Mouse (Mus musculus) MEL (cell line): ENCODE results near the gene Abcb11. TPM values are rescaled to one million over a fixed set of nuclear protein-coding genes. Genes with fewer than 3 reads are reported as not detected.

Source experiments
- DNase-seq: peaks from one replicate; pipeline ENCODE4 v3.0.0; 2011; ENCODE audit warnings: low read depth, low spot score
- H3K27ac ChIP-seq: 2 replicates; pipeline ENCODE4 v1.5.1; 2012; ENCODE audit warnings: low read depth, mild to moderate bottlenecking, control low read depth, low read length, moderate library complexity; ENCODE audit not compliant: control insufficient read depth
- H3K27me3 ChIP-seq, 2 experiments: fragments of 150-350 bp in 1 of 2; sonication (generic) in 1 of 2; 2 replicates each; pipeline ENCODE4 v1.6.1; 2012; ENCODE audit warnings: low read length in 2 of 2, mild to moderate bottlenecking in 2 of 2, improper control_type of control experiment in 1 of 2, moderate library complexity in 1 of 2; ENCODE audit not compliant: insufficient read depth in 2 of 2, control insufficient read depth in 1 of 2
- H3K36me3 ChIP-seq, 2 experiments: 2 replicates each; pipeline ENCODE4 v1.6.1; 2012 to 2014; ENCODE audit warnings: low read length in 2 of 2, improper control_type of control experiment in 1 of 2, inconsistent platforms in 1 of 2, mild to moderate bottlenecking in 1 of 2; ENCODE audit not compliant: insufficient read depth in 2 of 2, control insufficient read depth in 1 of 2
- H3K4me1 ChIP-seq, 2 experiments: fragments of 150-350 bp in 1 of 2; sonication (generic) in 1 of 2; 2 replicates each; pipeline ENCODE4 v1.6.1; 2012; ENCODE audit warnings: low read length in 2 of 2, improper control_type of control experiment in 1 of 2, mild to moderate bottlenecking in 1 of 2; ENCODE audit not compliant: insufficient read depth in 2 of 2, control insufficient read depth in 1 of 2
- H3K4me3 ChIP-seq, 2 experiments: fragments of 150-350 bp in 1 of 2; sonication (generic) in 1 of 2; 2 replicates each; pipeline ENCODE4 v1.5.1; 2012; ENCODE audit warnings: low read depth in 2 of 2, low read length in 2 of 2, mild to moderate bottlenecking in 2 of 2, moderate library complexity in 2 of 2, control low read depth in 1 of 2, improper control_type of control experiment in 1 of 2; ENCODE audit not compliant: control insufficient read depth in 1 of 2, insufficient read depth in 1 of 2
- H3K79me2 ChIP-seq: 2 replicates; pipeline ENCODE4 v1.6.1; 2012; ENCODE audit warnings: mild to moderate bottlenecking, low read length, moderate library complexity; ENCODE audit not compliant: control insufficient read depth, poor library complexity, insufficient read depth
- H3K9ac ChIP-seq: 2 replicates; pipeline ENCODE4 v1.6.1; 2012; ENCODE audit warnings: low read depth, mild to moderate bottlenecking, control low read depth, low read length, moderate library complexity; ENCODE audit not compliant: control insufficient read depth, poor library complexity, severe bottlenecking
- H3K9me3 ChIP-seq: fragments of 150-350 bp; sonication (generic); replicated peaks from 2 replicates; pipeline ENCODE4 v1.6.1; 2012; ENCODE audit warnings: mild to moderate bottlenecking, low read length, improper control_type of control experiment, moderate library complexity; ENCODE audit not compliant: insufficient read depth
- BHLHE40 ChIP-seq: IDR thresholded peaks from 2 replicates; pipeline ENCODE4 v1.6.1; 2012; ENCODE audit warnings: low read depth, mild to moderate bottlenecking, inconsistent platforms, low read length, improper control_type of control experiment, borderline replicate concordance
- CHD1 ChIP-seq: IDR thresholded peaks from 2 replicates; pipeline ENCODE4 v1.6.1; 2012; ENCODE audit warnings: low read depth, mild to moderate bottlenecking, inconsistent platforms, low read length, improper control_type of control experiment
- E2F4 ChIP-seq: IDR thresholded peaks from 2 replicates; pipeline ENCODE4 v1.6.1; 2011; ENCODE audit warnings: low read depth, low read length, improper control_type of control experiment, borderline replicate concordance
- HCFC1 ChIP-seq: IDR thresholded peaks from 2 replicates; pipeline ENCODE4 v1.6.1; 2012; ENCODE audit warnings: low read depth, mild to moderate bottlenecking, inconsistent platforms, low read length, improper control_type of control experiment, moderate library complexity
- MAFK ChIP-seq: IDR thresholded peaks from 2 replicates; pipeline ENCODE4 v1.6.1; 2011; ENCODE audit warnings: low read depth, mild to moderate bottlenecking, low read length, improper control_type of control experiment, borderline replicate concordance
- MAX ChIP-seq: IDR thresholded peaks from 2 replicates; pipeline ENCODE4 v1.6.1; 2011; ENCODE audit warnings: low read length, improper control_type of control experiment
- MAZ ChIP-seq: IDR thresholded peaks from 2 replicates; pipeline ENCODE4 v1.6.1; 2012; ENCODE audit warnings: low read depth, mild to moderate bottlenecking, inconsistent platforms, low read length, improper control_type of control experiment
- MXI1 ChIP-seq: IDR thresholded peaks from 2 replicates; pipeline ENCODE4 v1.6.1; 2011; ENCODE audit warnings: mild to moderate bottlenecking, low read depth, low read length, improper control_type of control experiment
- MYC ChIP-seq: IDR thresholded peaks from 2 replicates; pipeline ENCODE4 v1.6.1; 2011; ENCODE audit warnings: low read depth, mild to moderate bottlenecking, low read length, improper control_type of control experiment, moderate library complexity
- NELFE ChIP-seq: IDR thresholded peaks from 2 replicates; pipeline ENCODE4 v1.6.1; 2011; ENCODE audit warnings: low read depth, low read length, improper control_type of control experiment
- NRF1 ChIP-seq: IDR thresholded peaks from 2 replicates; pipeline ENCODE4 v1.6.1; 2014; ENCODE audit warnings: low read depth, mild to moderate bottlenecking, inconsistent platforms, low read length, improper control_type of control experiment, moderate library complexity; ENCODE audit not compliant: poor library complexity, insufficient read depth, severe bottlenecking
- RCOR1 ChIP-seq: IDR thresholded peaks from 2 replicates; pipeline ENCODE4 v1.6.1; 2012; ENCODE audit warnings: low read depth, mild to moderate bottlenecking, inconsistent platforms, low read length, improper control_type of control experiment
- TBP ChIP-seq: IDR thresholded peaks from 2 replicates; pipeline ENCODE4 v1.8.0; 2011; ENCODE audit warnings: low read depth, low read length, improper control_type of control experiment
- TCF12 ChIP-seq: IDR thresholded peaks from 2 replicates; pipeline ENCODE4 v1.6.1; 2014; ENCODE audit warnings: low read depth, mild to moderate bottlenecking, inconsistent platforms, low read length, improper control_type of control experiment, moderate library complexity
- ZNF384 ChIP-seq: IDR thresholded peaks from 2 replicates; pipeline ENCODE4 v1.6.1; 2012; ENCODE audit warnings: low read depth, mild to moderate bottlenecking, inconsistent platforms, low read length, improper control_type of control experiment
- polyA plus RNA-seq, 2 experiments: library from polyadenylated mRNA; stranded (reverse) in 1 of 2; unstranded in 1 of 2; fragments of >175 nt in 1 of 2; fragments of >200 nt in 1 of 2; gene quantifications; 2 replicates each; pipeline versions ENCODE4 v1.2.1 to v1.2.4; 2012; ENCODE audit warnings: low replicate concordance in 2 of 2, low read depth in 1 of 2; ENCODE audit not compliant: insufficient read length in 2 of 2, insufficient read depth in 1 of 2, missing spikeins in 1 of 2
- total RNA-seq: library from RNA; depleted of rRNA; stranded (reverse); fragments of 300-350 nt; gene quantifications from 2 replicates; pipeline ENCODE4 v1.2.3, GENCODE M21; 2012

The Abcb11 gene
- total and polyA plus RNA-seq, 3 experiments, result not detected

- H3K27ac ChIP-seq, result no peak overlapping the region
These were observed 107.3 kb downstream of the Abcb11 start for GRCm38 (mm10) chr2:69234976-69235678.

GRCm38 (mm10) chr2:69232101-69232500 is 110.3 kb downstream of the Abcb11 start:
- TF ChIP-seq ZNF384 (no peak), RCOR1 (no peak), MAFK (no peak), MAX (no peak), TBP (no peak), MYC (no peak), TCF12 (no peak), CHD1 (no peak), MXI1 (no peak), BHLHE40 (no peak)
- TF ChIP-seq, all 39 proteins: peak for 0
- no peaks in the 10 kb centered on the region for H3K9me3 ChIP-seq
- H3K79me2 ChIP-seq, result no peaks in the 10 kb centered on the region
- H3K4me3 ChIP-seq, result no peak overlapping the region
- 0 out of 4 replicates have a peak, but pooled peaks cover 0 to 1% of the 10 kb centered on the region in 2 experiments for H3K27me3 ChIP-seq
- no peaks in the 10 kb centered on the region for H3K36me3 ChIP-seq
- H3K9ac ChIP-seq, result no peak overlapping the region
- no peaks in the 10 kb centered on the region for H3K4me1 ChIP-seq
- no peak overlapping the region for H3K27ac ChIP-seq
- no peak for DNase-seq

More at GRCm38 (mm10) chr2:69234976-69235678, 107.3 kb downstream of the Abcb11 start:
- DNase-seq, result no peak
- H3K27me3 ChIP-seq, result 0 out of 4 replicates have a peak, but pooled peaks cover 0 to 3% of the 10 kb centered on the region in 2 experiments
- no peak overlapping the region for H3K4me3 ChIP-seq
- H3K9me3 ChIP-seq, result no peaks in the 10 kb centered on the region
- no peaks in the 10 kb centered on the region for H3K36me3 ChIP-seq
- H3K9ac ChIP-seq, result no peak overlapping the region
- TF ChIP-seq MAZ (no peak), E2F4 (no peak), MXI1 (no peak), TCF12 (no peak), NRF1 (no peak), HCFC1 (no peak), NELFE (no peak)
- no peaks in the 10 kb centered on the region for H3K79me2 ChIP-seq
- no peaks in the 10 kb centered on the region for H3K4me1 ChIP-seq
